Mouse (Mus musculus) brain, adult 10 weeks (tissue): ENCODE data around the gene Thada. TPM values are rescaled to one million over a fixed set of nuclear protein-coding genes. Genes with fewer than 3 reads are reported as not detected.

Experiments used
- polyA plus RNA-seq: library from polyadenylated mRNA; stranded (reverse); fragments of 350-450 nt; fragmentation: Illumina TruSeq; extraction: RNeasy Lipid Tissue Mini Kit (QIAGEN cat#74804); gene quantifications from one replicate; pipeline ENCODE4 v1.2.3, GENCODE M21; 2015; ENCODE audit warnings: low read depth, low replicate concordance

Gene Thada
- polyA plus RNA-seq = 5.0 TPM

GRCm38 (mm10) chr17:84465753-84466608 lies at the start of gene Thada:
Gene Thada, minus strand, starts transcription at chr17:84466205.

GRCm38 (mm10) chr17:84511682-84512515 lies 45.9 kb upstream of the Thada start, which contains the start of gene Plekhh2:
Gene Plekhh2, plus strand, starts transcription at chr17:84511895.

GRCm38 (mm10) chr17:84187727-84188373 lies 278.2 kb downstream of the Thada start, which contains the start of gene Zfp36l2:
Gene Zfp36l2, minus strand, starts transcription at chr17:84187947.

Other genes starting within 250 kb of the Thada start
- gene Plekhh2, start 45.7 kb upstream of the Thada start, polyA plus RNA-seq = 3.5 TPM
- 38.6 TPM for gene Dync2li1, start 160.3 kb upstream of the Thada start, polyA plus RNA-seq
- not detected for gene Abcg8, start 210.1 kb upstream of the Thada start, polyA plus RNA-seq
- 0.18 TPM for gene Abcg5, start 216.8 kb upstream of the Thada start, polyA plus RNA-seq